Mouse (Mus musculus) testis, adult 2 months (tissue): ENCODE data around the gene Olfr1199.

ENCODE experiments used
- CTCF ChIP-seq: fragments of 200-500 bp; IDR thresholded peaks from 2 replicates; pipeline ENCODE4 v1.5.1; 2012; ENCODE audit warnings: low read depth, mild to moderate bottlenecking, inconsistent platforms, low read length, moderate library complexity; ENCODE audit not compliant: control insufficient read depth, insufficient read depth, insufficient replicate concordance
- POLR2A ChIP-seq: fragments of 200-500 bp; IDR thresholded peaks from 2 replicates; pipeline ENCODE4 v1.6.1; 2012; ENCODE audit warnings: low read depth, mild to moderate bottlenecking, inconsistent platforms, low read length, moderate library complexity; ENCODE audit not compliant: control insufficient read depth

DNA sequence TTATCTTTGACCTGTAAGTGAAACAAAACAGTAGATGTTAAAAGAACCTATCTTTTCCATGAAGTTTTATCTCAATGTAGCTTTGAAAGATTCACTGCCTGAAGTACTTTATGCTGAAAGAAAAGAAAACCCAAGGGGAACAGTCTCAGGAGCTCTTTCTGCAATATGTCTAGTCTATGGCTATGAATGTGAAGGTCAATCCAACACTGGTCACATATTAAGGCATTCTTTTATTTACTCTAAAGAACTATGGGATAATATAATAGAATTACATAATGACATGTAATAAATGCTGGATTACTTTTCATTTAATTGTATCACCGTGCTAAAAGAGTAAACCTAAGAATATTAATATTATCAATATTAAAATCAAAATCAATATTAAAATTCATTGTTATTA, 28.0 kb downstream of the Olfr1199 start, which contains the start of gene Olfr1197:
- TF ChIP-seq CTCF, result no peak
- TF ChIP-seq POLR2A, result no peak
